Mouse (Mus musculus) C2C12 (cell line): ENCODE measurements around the gene Vipas39.

ENCODE experiments used
- CEBPB ChIP-seq: IDR thresholded peaks from one replicate; pipeline ENCODE4 v1.6.1; 2011; ENCODE audit warnings: low read depth, mild to moderate bottlenecking, control low read depth, moderate library complexity
- CTCF ChIP-seq: IDR thresholded peaks from one replicate; pipeline ENCODE4 v1.5.1; 2011; ENCODE audit not compliant: control insufficient read depth, insufficient read depth, insufficient read length
- FOSL1 ChIP-seq: IDR thresholded peaks from one replicate; pipeline ENCODE4 v1.8.0; 2011; ENCODE audit warnings: mild to moderate bottlenecking, low read length; ENCODE audit not compliant: poor library complexity, insufficient read depth, severe bottlenecking
- MAX ChIP-seq: IDR thresholded peaks from one replicate; pipeline ENCODE4 v1.6.1; 2011; ENCODE audit warnings: mild to moderate bottlenecking, control low read depth
- MYOD1 ChIP-seq: IDR thresholded peaks from one replicate; pipeline ENCODE4 v1.6.1; 2011; ENCODE audit warnings: low read depth; ENCODE audit not compliant: control insufficient read depth, insufficient read length
- MYOG ChIP-seq: IDR thresholded peaks from one replicate; pipeline ENCODE4 v1.6.1; 2011; ENCODE audit not compliant: control insufficient read depth, insufficient read length; ENCODE audit errors: extremely low read depth
- USF1 ChIP-seq: IDR thresholded peaks from one replicate; pipeline ENCODE4 v1.6.1; 2011; ENCODE audit warnings: low read depth, mild to moderate bottlenecking, control low read depth, moderate library complexity

DNA sequence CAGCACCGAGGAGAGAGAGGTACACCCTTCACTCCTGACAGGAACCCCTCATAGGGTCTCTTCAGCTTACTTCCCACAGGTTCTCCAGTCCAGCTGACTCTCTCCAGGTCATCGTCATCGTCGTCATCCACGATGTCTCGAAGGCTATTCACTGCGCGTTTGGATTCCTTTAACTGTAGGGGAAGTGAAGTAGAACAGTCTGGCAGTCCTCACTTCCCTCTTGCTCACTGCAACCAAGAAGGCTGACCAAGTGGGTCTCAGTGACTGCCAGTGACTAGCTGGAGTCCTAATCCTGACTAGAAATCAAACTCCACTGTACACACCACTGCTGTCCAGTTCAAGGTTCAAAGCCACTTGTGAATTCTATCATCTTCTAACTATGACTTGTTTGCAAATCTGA lies 5.5 kb downstream of the Vipas39 start:
- TF ChIP-seq CTCF (no peak), MYOG (no peak), CEBPB (no peak), MAX (no peak), USF1 (no peak), FOSL1 (no peak), MYOD1 (no peak)
